Mouse (Mus musculus) neural tube, embryonic 10.5 days (tissue): Measurements from ENCODE around the gene Sass6.
A peak's percentile ranks its signal among the peaks of the same experiment; 100 is the strongest.
"Not testable (repeated sequence)": the region's sequence is repeated elsewhere in the genome, so short reads cannot be mapped to it uniquely, and the experiment has no call there.

Experiments
- DNase-seq: peaks from one replicate; pipeline ENCODE4 v3.0.0-alpha.2; 2017; ENCODE audit warnings: low spot score; ENCODE audit errors: extremely low spot score

Sass6 gene

GRCm38 (mm10) chr3:116661870-116662414 is 67.2 kb downstream of the Sass6 start:
- DNase-seq, result no peak

- DNase-seq, result peak; percentile 98
Observed at GRCm38 (mm10) chr3:116662463-116662863, 67.7 kb downstream of the Sass6 start, which contains the start of gene Mfsd14a. TSS of gene Mfsd14a (minus strand) at chr3:116662677.

DNA sequence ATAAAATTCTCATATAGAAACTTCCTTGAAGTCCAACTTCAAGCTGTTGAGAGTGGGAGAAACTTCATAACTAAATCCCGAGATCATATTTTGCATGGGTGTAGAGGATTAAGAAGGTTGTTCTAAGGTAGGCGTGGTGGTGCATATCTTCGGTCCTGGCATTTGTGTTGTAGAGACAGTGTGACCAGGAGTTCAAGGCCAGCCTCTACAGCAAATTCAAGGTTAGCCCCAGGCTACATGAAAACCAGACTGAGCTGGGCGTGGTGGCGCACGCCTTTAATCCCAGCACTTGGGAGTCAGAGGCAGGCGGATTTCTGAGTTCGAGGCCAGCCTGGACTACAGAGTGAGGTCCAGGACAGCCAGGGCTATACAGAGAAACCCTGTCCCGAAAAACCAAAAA is 69.5 kb downstream of the Sass6 start:
- not testable (repeated sequence) for DNase-seq
